Mouse (Mus musculus) liver, postnatal 0 days (tissue): ENCODE results near the gene Mef2d. TPM values are rescaled to one million over a fixed set of nuclear protein-coding genes. Genes with fewer than 3 reads are reported as not detected.

ENCODE experiments used
- ATAC-seq: fragments of 200-750 bp; cut with Nextera tagmentation; 2 replicates; pipeline ENCODE4 v1.8.0; 2017; ENCODE audit warnings: mild to moderate bottlenecking, moderate library complexity
- DNase-seq: peaks from one replicate; pipeline ENCODE4 v3.0.0-alpha.2; 2016
- H3K27ac ChIP-seq: fragments of 300-500 bp; sonication (generic); 2 replicates; pipeline ENCODE4 v1.5.1; 2014; ENCODE audit warnings: antibody characterized with exemption, moderate library complexity, mild to moderate bottlenecking, low read depth
- H3K27me3 ChIP-seq: fragments of 300-500 bp; sonication (generic); 2 replicates; pipeline ENCODE4 v1.6.1; 2014; ENCODE audit warnings: low read length, control low read depth, mixed read lengths; ENCODE audit not compliant: insufficient read depth
- H3K36me3 ChIP-seq: fragments of 300-500 bp; sonication (generic); replicated peaks from 2 replicates; pipeline ENCODE4 v1.6.1; 2014; ENCODE audit warnings: mild to moderate bottlenecking, control low read depth, low read length, moderate library complexity, mixed read lengths; ENCODE audit not compliant: insufficient read depth
- H3K4me1 ChIP-seq: fragments of 300-500 bp; sonication (generic); 2 replicates; pipeline ENCODE4 v1.6.1; 2014; ENCODE audit warnings: antibody characterized with exemption, mild to moderate bottlenecking, control low read depth; ENCODE audit not compliant: insufficient read depth
- H3K4me2 ChIP-seq: fragments of 300-500 bp; sonication (generic); 2 replicates; pipeline ENCODE4 v1.6.1; 2014; ENCODE audit warnings: low read depth, mild to moderate bottlenecking, low read length, moderate library complexity, mixed read lengths
- H3K4me3 ChIP-seq: fragments of 300-500 bp; sonication (generic); 2 replicates; pipeline ENCODE4 v1.5.1; 2014; ENCODE audit warnings: low read depth, low read length
- H3K9ac ChIP-seq: fragments of 300-500 bp; sonication (generic); replicated peaks from 2 replicates; pipeline ENCODE4 v1.6.1; 2014; ENCODE audit warnings: mild to moderate bottlenecking, moderate library complexity
- H3K9me3 ChIP-seq: fragments of 300-500 bp; sonication (generic); 2 replicates; pipeline ENCODE4 v1.6.1; 2016; ENCODE audit warnings: mild to moderate bottlenecking, control low read depth, low read length, mixed read lengths
- CTCF ChIP-seq: sonication (generic); IDR thresholded peaks from 2 replicates; pipeline ENCODE4 v1.5.1; 2016; ENCODE audit warnings: antibody characterized with exemption, low read depth
- EP300 ChIP-seq: IDR thresholded peaks from 2 replicates; pipeline ENCODE4 v1.6.1; 2016; ENCODE audit warnings: antibody characterized with exemption, low read depth, mild to moderate bottlenecking
- WGBS: fragments of 180-500 bp; shearing (Covaris S2); extraction: QIAGEN DNeasy Blood & Tissue Kit; methylation state at CpG from one replicate; pipeline ENCODE4 v1.1.7; 2014; ENCODE audit not compliant: insufficient replicate concordance; 5-methylcytosine and 5-hydroxymethylcytosine counted together
- polyA plus RNA-seq: library from polyadenylated mRNA; unstranded; fragments of >200 nt; fragmentation: Nextera tagmentation; extraction: Ambion mirVana; gene quantifications from 2 replicates; pipeline ENCODE4 v1.2.1, GENCODE M21; 2015

Mef2d gene
- polyA plus RNA-seq, 1 experiment from 2014 or later = 5.7 TPM

DNA sequence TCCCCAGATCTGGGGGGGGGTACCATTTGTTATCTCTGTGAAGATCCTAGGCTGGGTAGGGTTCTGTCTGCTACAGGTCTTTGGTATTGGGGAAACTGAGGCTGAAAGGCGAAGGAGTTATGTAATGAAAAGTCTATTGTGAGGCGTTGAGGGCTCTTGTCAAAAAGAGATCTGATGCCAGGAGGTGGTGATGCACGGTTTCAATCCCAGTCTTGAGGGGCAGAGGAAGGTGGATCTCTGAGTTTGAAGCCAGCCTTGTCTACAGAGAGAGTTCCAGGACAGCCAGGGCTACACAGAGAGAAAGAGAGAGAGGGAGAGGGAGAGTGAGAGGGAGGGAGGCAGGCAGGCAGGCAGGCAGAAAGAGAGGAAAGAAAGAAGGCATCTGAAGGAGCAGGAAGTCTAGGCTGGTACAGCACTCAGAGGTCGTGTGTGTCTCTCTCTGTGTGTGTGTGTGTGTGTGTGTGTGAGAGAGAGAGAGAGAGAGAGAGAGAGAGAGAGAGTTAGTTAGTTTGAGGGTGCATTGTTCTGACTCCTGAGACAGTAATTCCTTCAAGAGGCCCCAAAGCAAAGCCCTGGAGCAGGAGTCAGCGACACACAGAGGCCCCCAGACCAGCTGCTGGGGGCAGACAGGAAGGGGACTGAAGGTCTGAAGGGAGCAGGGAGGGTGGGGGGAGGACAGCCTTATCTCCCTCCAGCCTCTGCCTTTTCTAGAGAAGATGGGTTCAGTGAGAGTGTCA is 4.4 kb downstream of the Mef2d start:
- H3K4me2 ChIP-seq = peak overlapping the region; percentile 92
- no peak for ATAC-seq
- DNase-seq = no peak
- H3K27ac ChIP-seq = peak overlapping the region; percentile 97
- peaks cover 5% of the 10 kb centered on the region for H3K36me3 ChIP-seq
- peak overlapping the region; percentile 80; the same call in 1 of the 2 replicates for H3K4me3 ChIP-seq
- H3K27me3 ChIP-seq = no peaks in the 10 kb centered on the region
- H3K9ac ChIP-seq = peak overlapping the region; percentile 91
- H3K9me3 ChIP-seq = no peaks in the 10 kb centered on the region
- no peak for TF ChIP-seq CTCF
- TF ChIP-seq EP300 = no peak
- peaks cover 86% of the 10 kb centered on the region for H3K4me1 ChIP-seq
- 32% methylated on average over 5 of the region's 5 CpGs for WGBS

DNA sequence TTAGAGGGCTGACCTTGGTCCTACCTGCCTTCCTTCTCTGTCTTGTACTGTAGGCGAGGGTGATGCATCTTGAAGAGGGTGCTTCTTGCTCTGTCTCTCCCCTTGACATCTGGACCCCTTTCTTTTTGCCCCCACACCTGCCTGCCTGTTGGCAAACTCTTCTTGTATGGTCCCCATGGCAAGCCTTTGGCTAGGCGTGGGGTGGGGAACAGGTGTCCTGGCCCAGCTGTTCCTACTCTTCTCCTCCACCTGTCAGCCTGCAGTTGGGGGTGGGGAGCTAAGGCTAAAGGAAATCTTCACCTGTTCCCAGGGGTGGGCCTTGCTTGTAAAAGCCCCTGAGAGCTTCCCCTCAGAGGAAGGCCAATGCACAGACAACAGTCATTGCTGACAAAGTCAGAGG is 5.3 kb downstream of the Mef2d start:
- Histone ChIP-seq H3K36me3 (peaks cover 5% of the 10 kb centered on the region), H3K9me3 (no peaks in the 10 kb centered on the region), H3K9ac (peak overlapping the region; percentile 38; the same call in 1 of the 2 replicates), H3K4me3 (no peak overlapping the region), H3K27ac (peak overlapping the region; percentile 97), H3K4me2 (peak overlapping the region; percentile 53; the same call in 1 of the 2 replicates), H3K4me1 (peaks cover 89% of the 10 kb centered on the region), H3K27me3 (no peaks in the 10 kb centered on the region)
- 64% methylated on average over 2 of the region's 2 CpGs for WGBS
- TF ChIP-seq CTCF = no peak
- no peak for TF ChIP-seq EP300
- DNase-seq (no peak), ATAC-seq (no peak)

DNA sequence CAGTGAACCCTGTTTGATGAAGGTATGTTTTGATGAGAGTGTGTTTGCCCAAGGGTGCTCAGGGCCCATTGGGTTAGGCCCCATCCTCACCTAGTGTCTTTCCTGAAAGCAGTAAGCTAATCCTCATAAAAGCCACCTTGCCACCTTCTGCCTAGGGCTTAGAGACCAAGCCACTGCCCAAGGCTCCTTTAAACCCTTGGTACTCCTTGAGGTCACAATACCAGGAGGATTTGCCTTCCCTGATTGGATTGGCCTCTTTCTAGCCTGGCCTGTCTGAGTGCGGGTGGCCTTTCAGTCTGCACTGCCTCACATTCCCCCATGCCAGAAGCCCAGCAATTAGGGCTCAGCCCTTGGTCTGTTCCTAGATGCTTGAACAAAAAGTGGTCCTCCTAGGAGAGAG is 5.7 kb downstream of the Mef2d start:
- no peak for DNase-seq
- Histone ChIP-seq H3K4me1 (peaks cover 89% of the 10 kb centered on the region), H3K4me3 (no peak overlapping the region), H3K27me3 (no peaks in the 10 kb centered on the region), H3K36me3 (peaks cover 5% of the 10 kb centered on the region), H3K9me3 (no peaks in the 10 kb centered on the region), H3K27ac (peak overlapping the region; percentile 97), H3K4me2 (peak overlapping the region; percentile 53; the same call in 1 of the 2 replicates), H3K9ac (peak overlapping the region; percentile 38; the same call in 1 of the 2 replicates)
- WGBS = 89% methylated on average over 1 of the region's 1 CpGs
- TF ChIP-seq CTCF = no peak
- TF ChIP-seq EP300 = no peak
- no peak for ATAC-seq

DNA sequence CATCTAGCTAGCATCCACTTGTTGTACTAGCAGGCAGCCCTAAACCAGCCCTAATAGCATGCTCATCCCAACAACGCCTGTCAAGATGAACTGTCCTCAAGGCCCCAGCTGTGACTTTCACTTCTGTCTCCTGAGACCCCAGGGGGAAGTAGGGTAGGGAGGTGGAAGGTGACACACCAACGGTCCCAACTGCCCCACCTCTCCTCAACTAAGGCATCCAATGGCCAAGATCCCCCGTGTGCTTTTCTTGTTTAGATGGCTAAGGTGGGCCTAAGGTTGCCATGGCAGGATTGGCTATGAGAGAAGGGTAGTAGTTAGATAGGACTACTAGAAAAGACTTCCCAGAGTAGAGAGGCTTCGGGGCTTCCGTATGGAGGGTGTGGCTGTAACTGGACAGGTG is 6.2 kb downstream of the Mef2d start:
- ATAC-seq = no peak
- Histone ChIP-seq H3K4me2 (peak overlapping the region; percentile 53), H3K27me3 (no peaks in the 10 kb centered on the region), H3K4me3 (no peak overlapping the region), H3K36me3 (peaks cover 5% of the 10 kb centered on the region), H3K4me1 (peaks cover 85% of the 10 kb centered on the region), H3K9ac (peak overlapping the region; percentile 17; the same call in 1 of the 2 replicates), H3K27ac (peak overlapping the region; percentile 97), H3K9me3 (no peaks in the 10 kb centered on the region)
- WGBS = 49% methylated on average over 5 of the region's 5 CpGs
- DNase-seq = peak; percentile 44
- TF ChIP-seq EP300 (peak; percentile 64; the same call in 1 of the 2 replicates), CTCF (no peak)

DNA sequence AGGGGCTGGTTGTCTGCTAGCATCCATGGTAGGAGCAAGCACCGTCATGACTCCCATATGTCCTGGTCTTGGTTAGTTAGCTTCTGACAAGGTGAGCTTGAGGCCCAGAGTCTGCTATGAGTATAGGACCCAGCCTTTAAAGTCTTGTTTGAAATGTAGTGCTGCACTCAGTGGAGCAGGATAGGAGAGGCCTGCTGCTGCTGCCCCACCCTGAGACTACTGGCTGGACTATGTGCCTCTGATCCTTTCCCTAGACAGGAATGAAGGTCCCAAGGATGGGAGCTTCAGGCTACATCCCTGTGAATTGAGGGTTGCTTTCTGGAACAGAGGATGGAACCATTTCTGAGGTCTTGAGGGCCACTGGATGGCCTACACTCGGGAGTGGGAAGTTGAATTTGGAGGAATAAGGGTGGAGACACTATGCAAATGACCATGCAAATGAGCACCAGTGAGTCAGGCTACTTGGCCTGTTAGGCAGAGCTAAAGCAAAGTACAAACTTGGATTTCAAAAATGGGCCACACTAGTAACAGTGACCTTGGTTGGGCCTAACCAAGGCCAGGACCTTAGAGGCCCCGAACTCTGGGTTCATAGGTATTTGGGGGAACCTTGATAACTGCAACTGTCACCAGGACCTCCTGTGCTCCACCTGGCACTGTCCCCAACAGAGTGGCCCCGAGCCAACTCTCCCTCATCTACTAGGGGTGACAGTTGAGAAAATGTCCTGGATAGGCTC is 6.8 kb downstream of the Mef2d start:
- ATAC-seq (peak; percentile 53), DNase-seq (peak; percentile 75)
- Histone ChIP-seq H3K4me1 (peaks cover 80% of the 10 kb centered on the region), H3K27ac (peak overlapping the region; percentile 97), H3K36me3 (peaks cover 5% of the 10 kb centered on the region), H3K9ac (peak overlapping the region; percentile 17), H3K4me2 (peak overlapping the region; percentile 53), H3K27me3 (no peaks in the 10 kb centered on the region), H3K9me3 (no peaks in the 10 kb centered on the region), H3K4me3 (peak overlapping the region; percentile 1; the same call in 1 of the 2 replicates)
- TF ChIP-seq CTCF (no peak), EP300 (no peak)
- WGBS = 31% methylated on average over 4 of the region's 4 CpGs

DNA sequence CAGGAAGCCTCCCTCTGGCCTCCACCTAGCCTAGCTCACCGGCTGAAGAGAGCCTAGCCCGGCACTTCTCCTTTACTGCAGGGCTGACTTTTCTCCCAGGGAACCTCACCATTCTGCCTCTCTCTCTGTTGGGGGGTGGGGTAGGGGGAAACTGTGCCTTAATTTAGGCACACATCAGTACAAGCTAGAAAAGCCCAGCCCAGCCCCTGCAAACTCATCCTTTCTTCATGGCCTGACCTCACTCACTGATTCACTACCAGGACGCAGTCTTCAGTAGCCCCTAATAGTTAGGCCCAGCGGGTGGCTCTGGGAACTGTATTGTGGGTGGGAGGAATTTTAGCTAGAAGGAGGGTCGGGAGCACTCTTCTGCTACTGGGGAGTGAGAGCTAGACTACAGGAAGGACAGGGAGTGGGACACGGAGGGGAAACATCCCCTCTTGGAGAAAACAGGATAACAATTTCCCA is 7.4 kb downstream of the Mef2d start:
- H3K27me3 ChIP-seq = no peaks in the 10 kb centered on the region
- peak overlapping the region; percentile 1; the same call in 1 of the 2 replicates for H3K4me3 ChIP-seq
- DNase-seq (no peak), ATAC-seq (no peak)
- peaks cover 74% of the 10 kb centered on the region for H3K4me1 ChIP-seq
- H3K27ac ChIP-seq = peak overlapping the region; percentile 97
- peak overlapping the region; percentile 53 for H3K4me2 ChIP-seq
- no peak for TF ChIP-seq EP300
- TF ChIP-seq CTCF = no peak
- peak overlapping the region; percentile 17; the same call in 1 of the 2 replicates for H3K9ac ChIP-seq
- H3K36me3 ChIP-seq = peaks cover 5% of the 10 kb centered on the region
- H3K9me3 ChIP-seq = no peaks in the 10 kb centered on the region
- WGBS = 24% methylated on average over 6 of the region's 6 CpGs
